Mouse (Mus musculus) liver, embryonic 14.5 days (tissue): Measurements from ENCODE around the gene Selenon. TPM values are rescaled to one million over a fixed set of nuclear protein-coding genes. Genes with fewer than 3 reads are reported as not detected.

Experiments used
- ATAC-seq: fragments of 200-750 bp; cut with Nextera tagmentation; 2 replicates; pipeline ENCODE4 v1.8.0; 2017; ENCODE audit warnings: moderate number of reproducible peaks, mild to moderate bottlenecking, moderate library complexity; ENCODE audit not compliant: insufficient read depth
- DNase-seq, 3 experiments: peaks; one replicate each; pipeline ENCODE4 v3.0.0-alpha.2; 2012 to 2013; ENCODE audit warnings: low read depth in 3 of 3, low spot score in 3 of 3
- H3K27ac ChIP-seq: fragments of 300-500 bp; sonication (generic); 2 replicates; pipeline ENCODE4 v1.5.1; 2014; ENCODE audit warnings: moderate library complexity, mild to moderate bottlenecking, control low read depth, inconsistent platforms
- H3K27me3 ChIP-seq: fragments of 300-500 bp; sonication (generic); 2 replicates; pipeline ENCODE4 v1.6.1; 2014; ENCODE audit warnings: mild to moderate bottlenecking, low read length, moderate library complexity; ENCODE audit not compliant: control insufficient read depth, insufficient read depth
- H3K36me3 ChIP-seq: fragments of 300-500 bp; sonication (generic); replicated peaks from 2 replicates; pipeline ENCODE4 v1.6.1; 2014; ENCODE audit warnings: low read depth; ENCODE audit not compliant: control insufficient read depth, insufficient read depth
- H3K4me1 ChIP-seq, 2 experiments: fragments of 200-500 bp in 1 of 2; fragments of 300-500 bp in 1 of 2; sonication (generic) in 1 of 2; replicated peaks; 2 replicates each; pipeline ENCODE4 v1.6.1; 2012 to 2014; ENCODE audit warnings: antibody characterized with exemption in 1 of 2, inconsistent platforms in 1 of 2, low read length in 1 of 2; ENCODE audit not compliant: control insufficient read depth in 2 of 2, insufficient read depth in 2 of 2
- H3K4me2 ChIP-seq: fragments of 300-500 bp; sonication (generic); 2 replicates; pipeline ENCODE4 v1.6.1; 2014; ENCODE audit warnings: low read depth, mild to moderate bottlenecking, control low read depth, moderate library complexity
- H3K4me3 ChIP-seq, 2 experiments: fragments of 200-500 bp in 1 of 2; fragments of 300-500 bp in 1 of 2; sonication (generic) in 1 of 2; 2 replicates each; pipeline ENCODE4 v1.5.1; 2012 to 2014; ENCODE audit warnings: low read depth in 2 of 2, low read length in 2 of 2, mild to moderate bottlenecking in 2 of 2, control low read depth in 1 of 2, inconsistent platforms in 1 of 2, moderate library complexity in 1 of 2; ENCODE audit not compliant: insufficient read depth in 1 of 2
- H3K9ac ChIP-seq: fragments of 300-500 bp; sonication (generic); replicated peaks from 2 replicates; pipeline ENCODE4 v1.6.1; 2014; ENCODE audit warnings: mild to moderate bottlenecking, control low read depth, moderate library complexity
- H3K9me3 ChIP-seq: fragments of 300-500 bp; sonication (generic); 2 replicates; pipeline ENCODE4 v1.6.1; 2016; ENCODE audit warnings: low read length, mixed read lengths; ENCODE audit not compliant: control insufficient read depth
- CTCF ChIP-seq: IDR thresholded peaks from 2 replicates; pipeline ENCODE4 v1.5.1; 2016; ENCODE audit warnings: antibody characterized with exemption, low read depth, control low read depth
- EP300 ChIP-seq: IDR thresholded peaks from 2 replicates; pipeline ENCODE4 v1.6.1; 2016; ENCODE audit warnings: antibody characterized with exemption, low read depth
- WGBS: fragments of 180-500 bp; shearing (Covaris S2); extraction: QIAGEN DNeasy Blood & Tissue Kit; methylation state at CpG from one replicate; pipeline ENCODE4 v1.1.7; 2014; ENCODE audit not compliant: insufficient replicate concordance; 5-methylcytosine and 5-hydroxymethylcytosine counted together
- polyA plus RNA-seq, 2 experiments: library from polyadenylated mRNA; depleted of rRNA in 1 of 2; stranded (reverse) in 1 of 2; unstranded in 1 of 2; fragments of >200 nt; fragmentation: Nextera tagmentation in 1 of 2; extraction: Ambion mirVana in 1 of 2; gene quantifications; 2 replicates each; pipeline versions ENCODE4 v1.2.1 to v1.2.3; 2012 to 2014

The Selenon gene
- polyA plus RNA-seq, 2 experiments = 1.9 to 3.6 TPM

GRCm38 (mm10) chr4:134569831-134570230 is 17.9 kb upstream of the Selenon start:
- H3K4me1 ChIP-seq = no peaks in the 10 kb centered on the region
- 81% methylated on average over 8 of the region's 8 CpGs for WGBS
- no peak for TF ChIP-seq EP300
- TF ChIP-seq CTCF = no peak
- ATAC-seq (no peak), DNase-seq (no peak)
- H3K9me3 ChIP-seq = no peaks in the 10 kb centered on the region
- no peaks in the 10 kb centered on the region for H3K27me3 ChIP-seq
- H3K27ac ChIP-seq = no peak overlapping the region
- H3K9ac ChIP-seq = no peak overlapping the region
- H3K4me3 ChIP-seq = no peak overlapping the region
- no peak overlapping the region for H3K4me2 ChIP-seq
- H3K36me3 ChIP-seq = no peaks in the 10 kb centered on the region

GRCm38 (mm10) chr4:134569205-134569604 is 17.2 kb upstream of the Selenon start:
- Histone ChIP-seq H3K9me3 (no peaks in the 10 kb centered on the region), H3K36me3 (no peaks in the 10 kb centered on the region), H3K4me3 (no peak overlapping the region), H3K9ac (no peak overlapping the region), H3K27me3 (no peaks in the 10 kb centered on the region), H3K4me2 (no peak overlapping the region), H3K4me1 (no peaks in the 10 kb centered on the region), H3K27ac (no peak overlapping the region)
- TF ChIP-seq EP300 = no peak
- TF ChIP-seq CTCF = peak; percentile 79
- DNase-seq (no peak), ATAC-seq (no peak)
- 62% methylated on average over 6 of the region's 6 CpGs for WGBS

- no peak overlapping the region for H3K4me2 ChIP-seq
- TF ChIP-seq EP300 (no peak), CTCF (no peak)
- ATAC-seq (no peak), DNase-seq (no peak)
- H3K9me3 ChIP-seq = no peaks in the 10 kb centered on the region
- H3K27me3 ChIP-seq = no peaks in the 10 kb centered on the region
- WGBS = 65% methylated on average over 19 of the region's 19 CpGs
- no peak overlapping the region for H3K4me3 ChIP-seq
- H3K9ac ChIP-seq = no peak overlapping the region
- H3K4me1 ChIP-seq = peaks cover 0 to 2% of the 10 kb centered on the region in 2 experiments; a peak in 1 of 4 replicates
- H3K27ac ChIP-seq = no peak overlapping the region
- H3K36me3 ChIP-seq = no peaks in the 10 kb centered on the region
These were observed 15.6 kb upstream of the Selenon start for GRCm38 (mm10) chr4:134567377-134568226.

GRCm38 (mm10) chr4:134564093-134564492 is 12.1 kb upstream of the Selenon start:
- no peaks in the 10 kb centered on the region for H3K36me3 ChIP-seq
- H3K27me3 ChIP-seq = no peaks in the 10 kb centered on the region
- WGBS = 70% methylated on average over 6 of the region's 6 CpGs
- DNase-seq = no peak
- H3K4me2 ChIP-seq = no peak overlapping the region
- no peak overlapping the region for H3K27ac ChIP-seq
- H3K9ac ChIP-seq = no peak overlapping the region
- ATAC-seq = no peak
- H3K9me3 ChIP-seq = no peaks in the 10 kb centered on the region
- TF ChIP-seq EP300 (no peak), CTCF (no peak)
- H3K4me1 ChIP-seq = peaks cover 0 to 2% of the 10 kb centered on the region in 2 experiments; a peak in 1 of 4 replicates
- H3K4me3 ChIP-seq = no peak overlapping the region

DNA sequence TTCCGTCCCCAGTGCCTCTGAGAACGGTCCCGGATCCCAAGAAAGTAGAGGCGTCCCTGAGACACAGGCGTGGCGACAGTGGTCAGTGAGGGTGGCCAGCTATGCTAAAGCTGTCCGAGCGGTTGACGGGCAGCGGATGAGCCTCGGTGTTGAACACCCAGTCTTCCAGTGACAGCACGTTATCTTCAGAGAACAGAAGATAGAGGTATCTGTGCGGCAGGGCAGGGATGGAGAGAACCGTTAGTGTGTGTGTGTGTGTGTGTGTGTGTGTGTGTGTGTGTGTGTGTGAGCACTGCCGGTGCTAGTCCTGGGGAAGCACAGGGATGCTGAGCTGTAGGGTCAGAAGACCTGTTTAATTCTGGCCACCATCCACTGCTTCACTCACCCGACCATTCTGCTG is 11.7 kb upstream of the Selenon start:
- peak; percentile 55; the same call in 1 of the 2 replicates for ATAC-seq
- Histone ChIP-seq H3K9ac (no peak overlapping the region), H3K4me2 (no peak overlapping the region), H3K36me3 (no peaks in the 10 kb centered on the region), H3K4me1 (peaks cover 0 to 2% of the 10 kb centered on the region in 2 experiments; a peak in 1 of 4 replicates), H3K4me3 (no peak overlapping the region), H3K27me3 (no peaks in the 10 kb centered on the region), H3K9me3 (no peaks in the 10 kb centered on the region), H3K27ac (no peak overlapping the region)
- TF ChIP-seq CTCF (no peak), EP300 (peak; percentile 68)
- no peak for DNase-seq
- WGBS = 46% methylated on average over 16 of the region's 16 CpGs
